Mouse (Mus musculus): ENCODE results near the gene Macrod2.

DNA sequence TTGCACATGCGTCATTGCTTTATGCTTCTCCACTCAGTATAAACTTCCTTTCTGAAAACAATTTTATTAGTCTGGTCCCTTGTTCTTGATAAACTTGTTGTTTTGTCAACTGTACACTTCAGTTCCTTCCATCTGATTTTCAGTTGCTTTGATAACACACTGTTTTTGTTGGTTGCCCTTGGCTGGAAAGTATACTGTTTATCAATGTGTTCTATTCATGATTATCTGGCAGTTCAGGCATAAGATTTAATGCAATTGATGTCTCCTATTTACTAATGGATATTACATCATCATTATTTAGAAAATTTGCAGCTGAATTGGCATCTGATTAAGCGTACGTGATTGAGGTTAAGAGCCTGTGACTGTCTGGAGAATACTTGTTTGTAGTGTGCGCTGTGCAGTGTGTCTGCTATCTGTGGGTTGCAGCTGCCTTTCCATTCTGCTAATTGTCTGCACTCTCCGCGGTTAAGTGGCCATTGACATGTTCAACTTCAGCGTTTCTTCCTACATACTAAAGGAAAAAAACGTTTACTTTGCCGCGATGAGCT is 949.0 kb downstream of the Macrod2 start:
- TF ChIP-seq CTCF (IDR thresholded peaks at IDR 0.05; ENCODE audit: low read depth) (no peak), EP300 (IDR thresholded peaks at IDR 0.05; ENCODE audit: low read depth) (no peak)
